Mouse (Mus musculus): ENCODE data around the gene March5. TPM values are rescaled to one million over a fixed set of nuclear protein-coding genes. Genes with fewer than 3 reads are reported as not detected.

Gene March5
- total RNA-seq, 2 experiments from 2014 or later = 85.0 to 95.3 TPM

- no peak for DNase-seq
- intact Hi-C loops (cut with DNase I) = no loop called here
Measured at GRCm38 (mm10) chr19:37252104-37252503, 44.8 kb downstream of the March5 start.

DNA sequence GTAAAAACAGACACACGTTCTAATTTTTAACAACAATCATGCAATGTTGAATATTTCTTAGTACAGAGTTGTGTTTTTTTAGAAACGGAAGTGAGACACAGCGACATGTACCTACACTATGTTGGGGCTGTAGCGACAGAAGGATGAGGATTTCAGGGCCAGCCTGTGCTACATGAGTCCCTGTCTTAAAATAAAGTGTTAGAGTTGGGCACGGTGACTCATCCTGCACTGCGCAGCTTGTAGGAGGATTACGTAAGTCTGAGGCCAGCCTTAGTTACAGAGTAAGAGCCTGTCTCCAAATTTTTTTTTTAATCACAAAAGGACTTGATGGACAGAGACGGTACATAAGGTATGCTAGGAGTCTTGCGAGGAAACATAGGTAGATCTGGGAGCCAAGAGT is 48.0 kb downstream of the March5 start:
- intact Hi-C loops (cut with DNase I) = no loop called here
- no peak for DNase-seq

DNA sequence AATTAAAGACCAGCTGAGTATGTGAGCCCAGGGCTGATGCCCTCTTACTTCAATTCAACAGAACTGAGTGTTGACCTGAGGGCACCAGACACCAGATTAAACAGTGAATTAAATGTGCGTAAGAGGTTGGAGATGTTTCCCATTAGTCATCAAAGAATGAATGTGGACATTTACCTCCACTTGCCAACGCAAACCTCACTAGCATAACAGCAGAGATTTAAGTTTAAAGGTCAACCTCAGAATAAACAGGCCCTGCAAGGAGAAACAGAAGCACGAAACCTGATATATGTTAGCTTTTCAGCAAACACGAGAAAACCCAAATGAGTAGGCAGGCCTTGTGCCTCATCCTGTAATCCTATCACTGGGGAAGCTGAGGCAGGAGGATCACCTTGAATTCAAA is 55.0 kb downstream of the March5 start:
- DNase-seq = no peak
- intact Hi-C loops (cut with DNase I) = no loop called here

GRCm38 (mm10) chr19:37263566-37263942 is 56.2 kb downstream of the March5 start:
- intact Hi-C loops (cut with DNase I) = no loop called here

DNA sequence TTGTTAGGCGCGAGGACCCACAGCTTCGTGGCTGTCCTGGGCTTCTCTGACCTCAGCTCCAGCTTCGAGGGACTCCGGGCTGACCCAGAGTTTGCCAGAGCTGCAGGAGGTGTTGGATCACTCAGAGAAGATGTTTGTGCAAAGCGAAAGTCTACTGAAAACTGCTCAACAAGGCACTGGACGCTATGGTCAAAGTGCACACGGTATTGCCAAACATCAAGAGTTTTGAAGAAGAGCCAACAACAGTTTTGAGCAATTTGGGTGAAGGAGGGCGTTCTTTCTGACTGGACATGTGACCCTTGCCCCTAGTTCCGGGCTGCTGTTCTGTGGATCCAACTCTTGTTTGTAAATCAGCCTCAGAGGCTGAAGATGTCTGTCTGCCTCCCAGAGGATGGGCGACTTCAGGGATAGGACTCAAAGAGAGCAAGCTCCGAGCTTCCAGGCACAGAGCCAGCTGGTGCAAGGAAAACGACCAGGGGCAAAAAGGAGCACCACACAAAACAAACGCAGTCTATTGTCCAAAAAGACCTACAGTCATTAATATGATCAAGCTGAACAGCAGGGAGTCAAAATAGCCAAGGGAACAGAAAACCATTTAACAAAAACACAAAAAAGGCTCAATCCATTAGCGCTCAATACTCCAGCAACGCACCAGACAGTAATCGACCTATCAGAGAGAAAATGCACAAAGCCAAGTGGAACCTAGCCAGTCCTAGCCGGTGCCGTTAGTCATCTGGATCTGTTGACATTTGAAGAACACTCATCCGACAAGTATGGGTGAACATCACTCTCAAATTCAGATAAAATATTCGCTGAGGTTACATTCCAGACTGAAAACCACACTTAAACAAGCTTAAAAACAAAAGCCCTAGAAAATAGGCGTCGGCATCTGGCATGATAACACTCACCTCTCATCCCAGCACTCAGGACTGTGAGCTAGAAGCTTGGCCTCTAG is 56.9 kb downstream of the March5 start:
- peak; percentile 50 to 75 for DNase-seq
- intact Hi-C loops (cut with DNase I) = no loop called here

More at GRCm38 (mm10) chr19:37263566-37263942, 56.2 kb downstream of the March5 start:
- DNase-seq = no peak

- intact Hi-C loops (cut with DNase I) = loop anchor here (1.0 kb wide), 2 partner anchors 88 to 215 kb away; no protein-coding TSS in a partner anchor
- peak; percentile 91 to 96 for DNase-seq
Measured at GRCm38 (mm10) chr19:37265333-37266103, 58.2 kb downstream of the March5 start.

DNA sequence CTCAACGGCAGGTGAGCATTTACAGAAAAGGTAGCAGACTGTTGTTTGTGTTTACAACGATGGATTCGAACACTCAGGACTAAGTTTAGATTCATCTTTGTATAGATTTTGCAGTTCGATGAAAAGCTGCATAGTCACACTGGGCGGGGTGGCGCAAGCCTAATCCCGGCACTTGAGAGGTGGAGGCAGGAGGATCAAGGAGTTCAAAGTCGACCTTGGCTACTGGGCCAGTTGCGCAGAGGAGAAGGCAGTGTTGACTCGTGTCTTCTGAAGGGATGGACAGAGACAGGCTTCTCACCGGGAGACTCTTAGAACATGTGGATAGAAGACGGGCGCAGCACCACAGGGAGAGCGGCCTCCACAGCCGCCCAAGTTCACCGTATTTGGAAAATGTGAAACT is 61.8 kb downstream of the March5 start:
- no peak for DNase-seq
- intact Hi-C loops (cut with DNase I) = no loop called here

Other genes starting within 250 kb of the March5 start
- gene Cpeb3, start 1.1 kb downstream of the March5 start, total RNA-seq (2021) = 10 to 100 TPM; 58.2 to 58.4 TPM
- gene Ide, start 130.3 kb downstream of the March5 start, total RNA-seq (2021) = 100 to 1,000 TPM; 109 to 147 TPM
- 10 to 100 TPM; 11.5 to 11.8 TPM for gene Kif11, start 168.9 kb downstream of the March5 start, total RNA-seq (2021)
- gene Hhex, start 227.3 kb downstream of the March5 start, total RNA-seq (2021) = 1 to 10 TPM; 6.9 to 9.6 TPM